Mouse (Mus musculus): ENCODE measurements around the gene Sdk1.

- TF ChIP-seq TCF12 (IDR thresholded peaks at IDR 0.05; ENCODE audit: low read depth, low read length) (no peak), POLR2A (IDR thresholded peaks at IDR 0.05; ENCODE audit: control insufficient read depth in 1 of 2, insufficient read depth in 1 of 2, low read depth in 1 of 2, low read length in 2 of 2, poor library complexity in 1 of 2) (no peak), EP300 (IDR thresholded peaks at IDR 0.05; ENCODE audit: low read depth in 1 of 2, low read length in 2 of 2) (no peak), MXI1 (IDR thresholded peaks at IDR 0.05; ENCODE audit: low read depth, low read length) (no peak), CTCF (IDR thresholded peaks at IDR 0.05 in 2 of 3, conservative IDR thresholded peaks at IDR 0.05 in 1 of 3; ENCODE audit: control insufficient read depth in 1 of 3, insufficient read depth in 1 of 3, low read depth in 2 of 3, low read length in 3 of 3, poor library complexity in 1 of 3, severe bottlenecking in 1 of 3) (no peak), TAL1 (IDR thresholded peaks at IDR 0.05; ENCODE audit: low read length) (no peak), POLR2AphosphoS5 (IDR thresholded peaks at IDR 0.05; ENCODE audit: borderline replicate concordance, low read depth, low read length) (no peak), TBP (IDR thresholded peaks at IDR 0.05; ENCODE audit: low read depth, low read length) (no peak), RAD21 (IDR thresholded peaks at IDR 0.05; ENCODE audit: low read depth, low read length) (no peak), MYC (IDR thresholded peaks at IDR 0.05; ENCODE audit: low read depth, low read length) (no peak), UBTF (IDR thresholded peaks at IDR 0.05; ENCODE audit: borderline replicate concordance, insufficient read depth, low read depth, low read length) (no peak)
These were observed 639.4 kb downstream of the Sdk1 start for GRCm38 (mm10) chr5:141880661-141881060.

All from MEL (cell line).